Mouse (Mus musculus) limb, embryonic 14.5 days (tissue): ENCODE results near the gene Magi3. TPM values are rescaled to one million over a fixed set of nuclear protein-coding genes. Genes with fewer than 3 reads are reported as not detected.

Experiments
- ATAC-seq: fragments of 200-750 bp; cut with Nextera tagmentation; 2 replicates; pipeline ENCODE4 v1.8.0; 2017; ENCODE audit warnings: low read depth, moderate number of reproducible peaks, moderate TSS enrichment; ENCODE audit not compliant: low FRiP score
- DNase-seq: peaks from one replicate; pipeline ENCODE4 v3.0.0-alpha.2; 2015; ENCODE audit warnings: low spot score
- H3K27ac ChIP-seq: fragments of 300-500 bp; sonication (generic); replicated peaks from 2 replicates; pipeline ENCODE4 v1.5.1; 2014; ENCODE audit warnings: low read depth, mild to moderate bottlenecking, low read length, moderate library complexity, mixed read lengths
- H3K27me3 ChIP-seq: fragments of 300-500 bp; sonication (generic); 2 replicates; pipeline ENCODE4 v1.6.1; 2014; ENCODE audit warnings: low read length, mixed read lengths; ENCODE audit not compliant: control insufficient read depth, insufficient read depth
- H3K36me3 ChIP-seq: fragments of 300-500 bp; sonication (generic); 2 replicates; pipeline ENCODE4 v1.6.1; 2014; ENCODE audit warnings: mild to moderate bottlenecking, low read length, moderate library complexity, mixed read lengths; ENCODE audit not compliant: control insufficient read depth, insufficient read depth
- H3K4me1 ChIP-seq: fragments of 300-500 bp; sonication (generic); 2 replicates; pipeline ENCODE4 v1.6.1; 2014; ENCODE audit warnings: antibody characterized with exemption, low read length, mixed read lengths; ENCODE audit not compliant: control insufficient read depth, insufficient read depth
- H3K4me2 ChIP-seq: fragments of 300-500 bp; sonication (generic); replicated peaks from 2 replicates; pipeline ENCODE4 v1.6.1; 2014; ENCODE audit warnings: low read depth, mild to moderate bottlenecking, low read length, moderate library complexity; ENCODE audit not compliant: severe bottlenecking
- H3K4me3 ChIP-seq: fragments of 300-500 bp; sonication (generic); replicated peaks from 2 replicates; pipeline ENCODE4 v1.5.1; 2014; ENCODE audit warnings: low read length
- H3K9ac ChIP-seq: fragments of 300-500 bp; sonication (generic); 2 replicates; pipeline ENCODE4 v1.6.1; 2014; ENCODE audit warnings: mild to moderate bottlenecking, low read depth, low read length, moderate library complexity; ENCODE audit not compliant: severe bottlenecking
- H3K9me3 ChIP-seq: fragments of 300-500 bp; sonication (generic); 2 replicates; pipeline ENCODE4 v1.6.1; 2016; ENCODE audit warnings: low read length; ENCODE audit not compliant: control insufficient read depth
- POLR2A ChIP-seq: fragments of 200-500 bp; IDR thresholded peaks from 2 replicates; pipeline ENCODE4 v1.8.0; 2012; ENCODE audit warnings: inconsistent platforms, mild to moderate bottlenecking, moderate library complexity, borderline replicate concordance; ENCODE audit not compliant: insufficient read depth, insufficient read length; ENCODE audit errors: extremely low read depth
- WGBS: fragments of 180-500 bp; shearing (Covaris S2); extraction: QIAGEN DNeasy Blood & Tissue Kit; methylation state at CpG from one replicate; pipeline ENCODE4 v1.1.7; 2014; 5-methylcytosine and 5-hydroxymethylcytosine counted together
- polyA plus RNA-seq, 2 experiments: library from polyadenylated mRNA; depleted of rRNA in 1 of 2; stranded (reverse) in 1 of 2; unstranded in 1 of 2; fragments of >200 nt; fragmentation: Nextera tagmentation in 1 of 2; extraction: Ambion mirVana in 1 of 2; gene quantifications; 2 replicates each; pipeline versions ENCODE4 v1.2.1 to v1.2.3; 2012 to 2014

The Magi3 gene
- polyA plus RNA-seq, 2 experiments, result 4.8 to 9.2 TPM

GRCm38 (mm10) chr3:104032086-104032485, 188.1 kb downstream of the Magi3 start:
- Histone ChIP-seq H3K27me3 (no peaks in the 10 kb centered on the region), H3K4me3 (no peak overlapping the region), H3K27ac (no peak overlapping the region), H3K36me3 (peaks cover 5% of the 10 kb centered on the region; the same call in 1 of the 2 replicates), H3K9ac (no peak overlapping the region), H3K9me3 (no peaks in the 10 kb centered on the region), H3K4me1 (no peaks in the 10 kb centered on the region), H3K4me2 (no peak overlapping the region)
- no peak for ATAC-seq
- no peak for TF ChIP-seq POLR2A
- WGBS, result 93% methylated on average over 1 of the region's 1 CpGs
- no peak for DNase-seq

- peaks cover 5% of the 10 kb centered on the region; the same call in 1 of the 2 replicates for H3K36me3 ChIP-seq
- no peak overlapping the region for H3K27ac ChIP-seq
- DNase-seq (no peak), ATAC-seq (no peak)
- H3K9me3 ChIP-seq, result no peaks in the 10 kb centered on the region
- no peaks in the 10 kb centered on the region for H3K27me3 ChIP-seq
- TF ChIP-seq POLR2A, result no peak
- no peaks in the 10 kb centered on the region for H3K4me1 ChIP-seq
- no peak overlapping the region for H3K4me2 ChIP-seq
- H3K4me3 ChIP-seq, result no peak overlapping the region
- H3K9ac ChIP-seq, result no peak overlapping the region
- WGBS, result 61% methylated on average over 3 of the region's 3 CpGs
Measured at GRCm38 (mm10) chr3:104026938-104027337, 193.2 kb downstream of the Magi3 start.

DNA sequence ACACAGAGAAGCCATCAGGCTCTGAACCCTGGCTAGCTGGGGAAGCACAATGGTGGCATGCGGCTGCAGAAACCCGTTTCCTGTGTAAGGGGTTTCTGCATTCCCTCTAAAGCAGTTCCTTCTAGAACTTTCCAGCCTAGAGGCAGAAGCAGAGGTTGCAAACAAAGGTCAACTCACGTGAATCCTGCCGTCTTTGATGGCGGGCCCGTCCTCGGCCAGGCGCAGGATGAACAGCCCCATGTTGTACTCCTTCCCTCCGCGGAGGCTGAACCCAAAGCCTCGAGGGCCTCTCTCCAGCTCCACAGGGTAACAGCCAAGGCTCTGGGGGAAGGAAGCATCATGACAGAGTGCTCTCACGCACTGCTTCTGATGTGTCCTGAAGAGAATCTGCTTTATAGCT, 200.1 kb downstream of the Magi3 start:
- no peak overlapping the region for H3K9ac ChIP-seq
- H3K4me3 ChIP-seq, result no peak overlapping the region
- no peak for DNase-seq
- no peaks in the 10 kb centered on the region for H3K4me1 ChIP-seq
- H3K9me3 ChIP-seq, result no peaks in the 10 kb centered on the region
- no peaks in the 10 kb centered on the region for H3K27me3 ChIP-seq
- WGBS, result 89% methylated on average over 12 of the region's 12 CpGs
- no peak for TF ChIP-seq POLR2A
- H3K27ac ChIP-seq, result no peak overlapping the region
- H3K4me2 ChIP-seq, result no peak overlapping the region
- ATAC-seq, result no peak
- peaks cover 43% of the 10 kb centered on the region for H3K36me3 ChIP-seq

- no peak; the same call in 1 of the 2 replicates for ATAC-seq
- peak; percentile 50 for DNase-seq
Measured at GRCm38 (mm10) chr3:104019453-104019852, 200.7 kb downstream of the Magi3 start.

DNA sequence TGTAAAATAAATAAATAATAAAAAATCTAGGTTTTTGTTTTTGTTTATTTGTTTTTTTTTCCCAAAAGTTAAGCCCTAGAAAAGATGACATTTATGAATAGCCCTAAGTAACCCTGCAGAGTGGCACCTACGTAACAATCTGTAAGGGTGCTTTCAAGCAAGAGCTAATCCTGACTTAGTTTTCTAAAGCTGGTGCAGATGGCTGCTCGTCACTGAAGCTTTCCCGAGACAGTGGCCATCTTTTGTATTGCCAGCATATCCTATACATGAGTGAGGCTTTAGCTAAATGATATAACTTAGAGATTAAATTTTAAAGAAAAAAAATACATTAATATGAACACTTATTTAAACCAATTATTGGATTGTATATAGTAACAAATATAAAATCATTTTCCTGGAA, 202.2 kb downstream of the Magi3 start:
- H3K4me2 ChIP-seq, result no peak overlapping the region
- no peak overlapping the region for H3K9ac ChIP-seq
- 87% methylated on average over 3 of the region's 3 CpGs for WGBS
- no peaks in the 10 kb centered on the region for H3K9me3 ChIP-seq
- no peaks in the 10 kb centered on the region for H3K27me3 ChIP-seq
- no peak for TF ChIP-seq POLR2A
- H3K36me3 ChIP-seq, result peaks cover 55% of the 10 kb centered on the region
- no peak for ATAC-seq
- no peak overlapping the region for H3K27ac ChIP-seq
- no peaks in the 10 kb centered on the region for H3K4me1 ChIP-seq
- no peak overlapping the region for H3K4me3 ChIP-seq
- no peak for DNase-seq

More at GRCm38 (mm10) chr3:104019453-104019852, 200.7 kb downstream of the Magi3 start:
- Histone ChIP-seq H3K27ac (no peak overlapping the region), H3K36me3 (peaks cover 49% of the 10 kb centered on the region), H3K4me2 (no peak overlapping the region), H3K9me3 (no peaks in the 10 kb centered on the region), H3K4me1 (no peaks in the 10 kb centered on the region), H3K4me3 (no peak overlapping the region), H3K27me3 (no peaks in the 10 kb centered on the region), H3K9ac (no peak overlapping the region)
- TF ChIP-seq POLR2A, result no peak
- 57% methylated on average over 4 of the region's 4 CpGs for WGBS

DNA sequence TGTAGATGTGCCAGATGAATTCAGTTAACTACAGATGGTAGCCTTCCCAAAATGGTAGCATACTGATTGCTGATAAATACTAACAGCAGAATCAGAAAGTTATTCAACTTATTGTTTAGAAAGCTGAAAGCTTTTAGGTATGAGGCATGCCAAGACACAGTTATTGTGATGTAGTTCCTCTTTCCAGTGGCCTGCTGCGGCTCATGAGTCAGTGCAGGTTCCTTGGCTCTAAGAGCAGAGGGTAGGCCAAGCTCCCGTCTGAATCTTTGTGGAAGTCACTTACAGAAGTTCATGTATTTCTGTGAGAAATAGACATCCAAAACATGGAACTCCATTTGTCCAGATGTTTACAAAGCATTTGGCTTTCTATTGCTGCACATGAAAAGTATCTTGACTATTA, 208.2 kb downstream of the Magi3 start:
- DNase-seq (no peak), ATAC-seq (no peak)
- no peak overlapping the region for H3K4me2 ChIP-seq
- TF ChIP-seq POLR2A, result no peak
- no peaks in the 10 kb centered on the region for H3K4me1 ChIP-seq
- H3K9ac ChIP-seq, result no peak overlapping the region
- H3K27ac ChIP-seq, result no peak overlapping the region
- no peak overlapping the region for H3K4me3 ChIP-seq
- WGBS, result 93% methylated on average over 2 of the region's 2 CpGs
- H3K9me3 ChIP-seq, result no peaks in the 10 kb centered on the region
- peaks cover 39% of the 10 kb centered on the region for H3K36me3 ChIP-seq
- H3K27me3 ChIP-seq, result no peaks in the 10 kb centered on the region
